Mouse (Mus musculus) right cerebral cortex, postnatal 10 days (tissue): ENCODE measurements at regions not wholly inside any gene's neighbourhood (a gene's known extent, or its start where the extent isn't known, plus 50 kb on each side); places are given as distances from the start of the nearest gene placed in this dataset.

Experiments
- DNase-seq, 2 experiments: peaks; one replicate each; pipeline ENCODE4 v3.0.0; 2021; ENCODE audit warnings: low spot score in 2 of 2

GRCm38 (mm10) chr15:68811041-68811440, 2310.3 kb upstream of the Lrrc6 start:
- DNase-seq: no peak

GRCm38 (mm10) chr15:68810593-68810992, 2309.9 kb upstream of the Lrrc6 start:
- peak; percentile 71 to 85 for DNase-seq

- no peak for DNase-seq
Observed at GRCm38 (mm10) chr15:68808175-68808574, 2307.5 kb upstream of the Lrrc6 start.

- DNase-seq: no peak
Observed at GRCm38 (mm10) chr15:68804254-68804653, 2303.5 kb upstream of the Lrrc6 start.

- no peak for DNase-seq
Observed at GRCm38 (mm10) chr15:68801763-68802162, 2301.1 kb upstream of the Lrrc6 start.

GRCm38 (mm10) chr15:68797406-68797805, 2296.7 kb upstream of the Lrrc6 start:
- no peak for DNase-seq

GRCm38 (mm10) chr15:68795239-68795960, 2294.7 kb upstream of the Lrrc6 start:
- DNase-seq: peak; percentile 33

- no peak for DNase-seq
Observed at GRCm38 (mm10) chr15:68759948-68760347, 2259.2 kb upstream of the Lrrc6 start.

GRCm38 (mm10) chr15:68755255-68755654, 2254.5 kb upstream of the Lrrc6 start:
- peak in 1 of 2 experiments; percentile 32 for DNase-seq

- peak; percentile 69 to 89 for DNase-seq
Observed at GRCm38 (mm10) chr15:68754834-68755233, 2254.1 kb upstream of the Lrrc6 start.

- peak; percentile 24 to 33 for DNase-seq
Observed at GRCm38 (mm10) chr15:68739344-68739743, 2238.6 kb upstream of the Lrrc6 start.

- DNase-seq: no peak
Observed at GRCm38 (mm10) chr15:68721250-68721649, 2220.5 kb upstream of the Lrrc6 start.

- peak; percentile 53 to 72 for DNase-seq
Observed at GRCm38 (mm10) chr15:68719486-68719885, 2218.8 kb upstream of the Lrrc6 start.

GRCm38 (mm10) chr15:68714337-68714736, 2213.6 kb upstream of the Lrrc6 start:
- peak; percentile 60 to 72 for DNase-seq

GRCm38 (mm10) chr15:68707306-68707705, 2206.6 kb upstream of the Lrrc6 start:
- no peak for DNase-seq

- peak; percentile 47 to 49 for DNase-seq
Observed at GRCm38 (mm10) chr15:68695041-68695650, 2194.4 kb upstream of the Lrrc6 start.

- no peak for DNase-seq
Observed at GRCm38 (mm10) chr15:68667462-68667861, 2166.8 kb upstream of the Lrrc6 start.

- no peak for DNase-seq
Observed at GRCm38 (mm10) chr15:68665331-68665730, 2164.6 kb upstream of the Lrrc6 start.

GRCm38 (mm10) chr15:68656722-68657121, 2156.0 kb upstream of the Lrrc6 start:
- DNase-seq: no peak

- no peak for DNase-seq
Observed at GRCm38 (mm10) chr15:68655046-68655445, 2154.3 kb upstream of the Lrrc6 start.

- DNase-seq: no peak
Observed at GRCm38 (mm10) chr15:68650609-68651008, 2149.9 kb upstream of the Lrrc6 start.

GRCm38 (mm10) chr15:68650033-68650432, 2149.3 kb upstream of the Lrrc6 start:
- no peak for DNase-seq

- DNase-seq: no peak
Observed at GRCm38 (mm10) chr15:68646865-68647264, 2146.2 kb upstream of the Lrrc6 start.
